Comparison of ENCODE assay signal across 10 mouse cellular contexts in genomic region chr11:64579826-64580225, GRCm38 (mm10).
DNase-seq lines count a peak whose midpoint lies in the region; ATAC-seq and TF ChIP-seq lines count a peak whose summit lies in the region.
"Had no signal": no experiment of that assay in that cellular context is flagged by ENCODE, and none has a peak within 500 bp of the region (broad histone marks: within the 10 kb centered on the region; RNA-seq: fewer than 3 reads in every experiment).

No protein-coding gene starts in this region.

- H3K4me2 ChIP-seq in limb, embryonic 14.5 days (replicated peaks; ENCODE audit: low read depth, low read length, severe bottlenecking), result no peak overlapping the region
- H3K4me2 ChIP-seq in hindbrain, embryonic 13.5 days, result no peak overlapping the region
- H3K4me2 ChIP-seq: limb, embryonic 15.5 days; midbrain, embryonic 11.5 days had no signal

- no peaks in the 10 kb centered on the region for H3K27me3 ChIP-seq in limb, embryonic 14.5 days (ENCODE audit: control insufficient read depth, insufficient read depth, low read length)
- no peaks in the 10 kb centered on the region for H3K27me3 ChIP-seq in hindbrain, embryonic 13.5 days
- H3K27me3 ChIP-seq: limb, embryonic 15.5 days had no signal

- ATAC-seq in limb, embryonic 14.5 days (ENCODE audit: low FRiP score, low read depth), result no peak
- no peak for ATAC-seq in hindbrain, embryonic 13.5 days (ENCODE audit: low FRiP score)
- ATAC-seq: intestine, postnatal 0 days had no signal

- DNase-seq in urinary bladder, postnatal 14 days (ENCODE audit: low spot score), result peak; percentile 16
- no peak for DNase-seq in urinary bladder, adult 18-20 months (ENCODE audit: low spot score in 2 of 2)
- peak; percentile 38 to 67 for DNase-seq in gastrocnemius, postnatal 36 days
- DNase-seq in limb, embryonic 14.5 days (ENCODE audit: low spot score), result peak; percentile 34
- no peak for DNase-seq in spleen, postnatal 36 days (ENCODE audit: low spot score in 2 of 2)
- DNase-seq in layer of hippocampus, adult 9-11 months, result no peak

- no peak for TF ChIP-seq POLR2A in limb, embryonic 14.5 days (IDR thresholded peaks at IDR 0.05; ENCODE audit: borderline replicate concordance, extremely low read depth, insufficient read depth, insufficient read length)

- 49% methylated on average over 3 of the region's 3 CpGs for WGBS in limb, embryonic 14.5 days
- WGBS in hindbrain, embryonic 13.5 days, result 80% methylated on average over 3 of the region's 3 CpGs

- H3K36me3 ChIP-seq in limb, embryonic 14.5 days (ENCODE audit: control insufficient read depth, insufficient read depth, low read length), result no peaks in the 10 kb centered on the region
- H3K36me3 ChIP-seq in hindbrain, embryonic 13.5 days, result no peaks in the 10 kb centered on the region
- H3K36me3 ChIP-seq: limb, embryonic 15.5 days had no signal

- no peak overlapping the region for H3K4me3 ChIP-seq in limb, embryonic 14.5 days (replicated peaks; ENCODE audit: low read length)
- H3K4me3 ChIP-seq in hindbrain, embryonic 13.5 days, result no peak overlapping the region
- H3K4me3 ChIP-seq: limb, embryonic 15.5 days had no signal

- no peak overlapping the region for H3K9ac ChIP-seq in limb, embryonic 14.5 days (ENCODE audit: low read depth, low read length, severe bottlenecking)
- no peak overlapping the region for H3K9ac ChIP-seq in hindbrain, embryonic 13.5 days
- H3K9ac ChIP-seq: limb, embryonic 15.5 days had no signal

- 0 out of 2 replicates have a peak, but pooled peaks cover 8% of the 10 kb centered on the region for H3K4me1 ChIP-seq in limb, embryonic 14.5 days (ENCODE audit: control insufficient read depth, insufficient read depth, low read length)
- no peaks in the 10 kb centered on the region for H3K4me1 ChIP-seq in hindbrain, embryonic 13.5 days (replicated peaks)

- no peaks in the 10 kb centered on the region for H3K9me3 ChIP-seq in limb, embryonic 14.5 days (ENCODE audit: control insufficient read depth, low read length)
- H3K9me3 ChIP-seq in hindbrain, embryonic 13.5 days, result no peaks in the 10 kb centered on the region
- H3K9me3 ChIP-seq: limb, embryonic 15.5 days had no signal

- intact Hi-C loops in gastrocnemius, postnatal 36 days (cut with DNase I), result no loop called here

- H3K27ac ChIP-seq in limb, embryonic 14.5 days (replicated peaks; ENCODE audit: low read depth, low read length), result no peak overlapping the region
- no peak overlapping the region for H3K27ac ChIP-seq in hindbrain, embryonic 13.5 days
- H3K27ac ChIP-seq: limb, embryonic 15.5 days had no signal

Comparison
In these comparisons a context has a peak if more than half of its experiments do, and no peak if none do; other contexts are left out.
1. DNase-seq: peak in urinary bladder, postnatal 14 days (single experiment), gastrocnemius, postnatal 36 days (2 of 2) and limb, embryonic 14.5 days (single experiment); none in urinary bladder, adult 18-20 months (0 of 2), spleen, postnatal 36 days (0 of 2) and layer of hippocampus, adult 9-11 months (single experiment).